Mouse (Mus musculus): ENCODE results near the gene Mex3d. TPM values are rescaled to one million over a fixed set of nuclear protein-coding genes. Genes with fewer than 3 reads are reported as not detected.

Gene Mex3d
- polyA plus RNA-seq, 1 experiment: 13.4 TPM

- WGBS: 95% methylated on average over 4 of the region's 4 CpGs
- Histone ChIP-seq H3K4me1 (ENCODE audit: control insufficient read depth, insufficient read depth, insufficient read length) (peaks cover 12% of the 10 kb centered on the region; the same call in 1 of the 2 replicates), H3K4me3 (ENCODE audit: extremely low read depth, insufficient read depth, insufficient read length) (no peak overlapping the region), H3K27me3 (ENCODE audit: control insufficient read depth, insufficient read depth, low read length) (no peaks in the 10 kb centered on the region), H3K27ac (ENCODE audit: insufficient read depth, low read length) (no peak overlapping the region), H3K36me3 (ENCODE audit: control insufficient read depth, insufficient read depth, low read length) (peaks cover 7% of the 10 kb centered on the region)
- TF ChIP-seq POLR2A (IDR thresholded peaks at IDR 0.05; ENCODE audit: low read depth, low read length) (no peak), CTCF (IDR thresholded peaks at IDR 0.05; ENCODE audit: extremely low read depth, insufficient read depth, insufficient read length, insufficient replicate concordance) (peak; percentile 48; the same call in 1 of the 2 replicates)
- DNase-seq (ENCODE audit: low read depth in 1 of 2, low spot score in 2 of 2): no peak
Measured at GRCm38 (mm10) chr10:80403044-80403692, 15.7 kb upstream of the Mex3d start.

- 57% methylated on average over 4 of the region's 4 CpGs for WGBS
- peak overlapping the region; percentile 91 for H3K27ac ChIP-seq (ENCODE audit: insufficient read depth, low read length)
- no peaks in the 10 kb centered on the region for H3K27me3 ChIP-seq (ENCODE audit: control insufficient read depth, insufficient read depth, low read length)
- H3K4me1 ChIP-seq (ENCODE audit: control insufficient read depth, insufficient read depth, insufficient read length): peaks cover 19% of the 10 kb centered on the region; the same call in 1 of the 2 replicates
- DNase-seq (ENCODE audit: low read depth in 1 of 2, low spot score in 2 of 2): no peak
- H3K4me3 ChIP-seq (ENCODE audit: extremely low read depth, insufficient read depth, insufficient read length): no peak overlapping the region
- TF ChIP-seq CTCF (IDR thresholded peaks at IDR 0.05; ENCODE audit: extremely low read depth, insufficient read depth, insufficient read length, insufficient replicate concordance): no peak
- TF ChIP-seq POLR2A (IDR thresholded peaks at IDR 0.05; ENCODE audit: low read depth, low read length): no peak
- H3K36me3 ChIP-seq (ENCODE audit: control insufficient read depth, insufficient read depth, low read length): peaks cover 7% of the 10 kb centered on the region
Measured at GRCm38 (mm10) chr10:80400704-80401161, 13.3 kb upstream of the Mex3d start.

GRCm38 (mm10) chr10:80399973-80400703, 12.7 kb upstream of the Mex3d start:
- peak overlapping the region; percentile 91 for H3K27ac ChIP-seq (ENCODE audit: insufficient read depth, low read length)
- WGBS: 10% methylated on average over 17 of the region's 17 CpGs
- DNase-seq (ENCODE audit: low read depth in 1 of 2, low spot score in 2 of 2): no peak
- no peak for TF ChIP-seq CTCF (IDR thresholded peaks at IDR 0.05; ENCODE audit: extremely low read depth, insufficient read depth, insufficient read length, insufficient replicate concordance)
- no peak for TF ChIP-seq POLR2A (IDR thresholded peaks at IDR 0.05; ENCODE audit: low read depth, low read length)
- peak overlapping the region; percentile 69 for H3K4me3 ChIP-seq (ENCODE audit: extremely low read depth, insufficient read depth, insufficient read length)
- H3K36me3 ChIP-seq (ENCODE audit: control insufficient read depth, insufficient read depth, low read length): peaks cover 8% of the 10 kb centered on the region
- no peaks in the 10 kb centered on the region for H3K27me3 ChIP-seq (ENCODE audit: control insufficient read depth, insufficient read depth, low read length)
- H3K4me1 ChIP-seq (ENCODE audit: control insufficient read depth, insufficient read depth, insufficient read length): peaks cover 19% of the 10 kb centered on the region; the same call in 1 of the 2 replicates

- TF ChIP-seq CTCF (IDR thresholded peaks at IDR 0.05; ENCODE audit: extremely low read depth, insufficient read depth, insufficient read length, insufficient replicate concordance) (no peak), POLR2A (IDR thresholded peaks at IDR 0.05; ENCODE audit: low read depth, low read length) (peak; percentile 99)
- peaks cover 19% of the 10 kb centered on the region; the same call in 1 of the 2 replicates for H3K4me1 ChIP-seq (ENCODE audit: control insufficient read depth, insufficient read depth, insufficient read length)
- WGBS: under 1% methylated on average over 69 of the region's 82 CpGs
Measured at GRCm38 (mm10) chr10:80399191-80399972, 11.9 kb upstream of the Mex3d start, which contains the start of gene Mbd3. Gene Mbd3 (minus strand): TSS chr10:80399550.

GRCm38 (mm10) chr10:80398719-80399190, 11.3 kb upstream of the Mex3d start:
- H3K4me1 ChIP-seq (ENCODE audit: control insufficient read depth, insufficient read depth, insufficient read length): peaks cover 19% of the 10 kb centered on the region; the same call in 1 of the 2 replicates
- H3K27ac ChIP-seq (ENCODE audit: insufficient read depth, low read length): peak overlapping the region; percentile 98
- H3K36me3 ChIP-seq (ENCODE audit: control insufficient read depth, insufficient read depth, low read length): peaks cover 20% of the 10 kb centered on the region
- DNase-seq (ENCODE audit: low read depth in 1 of 2, low spot score in 2 of 2): peak; percentile 94 to 97
- H3K27me3 ChIP-seq (ENCODE audit: control insufficient read depth, insufficient read depth, low read length): no peaks in the 10 kb centered on the region
- WGBS: 1% methylated on average over 51 of the region's 59 CpGs
- TF ChIP-seq CTCF (IDR thresholded peaks at IDR 0.05; ENCODE audit: extremely low read depth, insufficient read depth, insufficient read length, insufficient replicate concordance) (peak; percentile 1; the same call in 1 of the 2 replicates), POLR2A (IDR thresholded peaks at IDR 0.05; ENCODE audit: low read depth, low read length) (peak; percentile 8)
- H3K4me3 ChIP-seq (ENCODE audit: extremely low read depth, insufficient read depth, insufficient read length): peak overlapping the region; percentile 70

More at GRCm38 (mm10) chr10:80399191-80399972, 11.9 kb upstream of the Mex3d start, which contains the start of gene Mbd3:
- H3K27me3 ChIP-seq (ENCODE audit: control insufficient read depth, insufficient read depth, low read length): no peaks in the 10 kb centered on the region
- H3K27ac ChIP-seq (ENCODE audit: insufficient read depth, low read length): peak within 1 kb of the TSS; percentile 98
- H3K36me3 ChIP-seq (ENCODE audit: control insufficient read depth, insufficient read depth, low read length): peaks cover 14% of the 10 kb centered on the region
- H3K4me3 ChIP-seq (ENCODE audit: extremely low read depth, insufficient read depth, insufficient read length): peak within 1 kb of the TSS; percentile 70
- DNase-seq (ENCODE audit: low read depth in 1 of 2, low spot score in 2 of 2): peak; percentile 100

- WGBS: 0% methylated on average over 1 of the region's 1 CpGs
- TF ChIP-seq CTCF (IDR thresholded peaks at IDR 0.05; ENCODE audit: extremely low read depth, insufficient read depth, insufficient read length, insufficient replicate concordance) (no peak), POLR2A (IDR thresholded peaks at IDR 0.05; ENCODE audit: low read depth, low read length) (no peak)
- Histone ChIP-seq H3K4me3 (ENCODE audit: extremely low read depth, insufficient read depth, insufficient read length) (peak overlapping the region; percentile 57), H3K27me3 (ENCODE audit: control insufficient read depth, insufficient read depth, low read length) (no peaks in the 10 kb centered on the region), H3K27ac (ENCODE audit: insufficient read depth, low read length) (peak overlapping the region; percentile 69; the same call in 1 of the 2 replicates), H3K36me3 (ENCODE audit: control insufficient read depth, insufficient read depth, low read length) (peaks cover 24% of the 10 kb centered on the region), H3K4me1 (ENCODE audit: control insufficient read depth, insufficient read depth, insufficient read length) (peaks cover 19% of the 10 kb centered on the region; the same call in 1 of the 2 replicates)
- no peak for DNase-seq (ENCODE audit: low read depth in 1 of 2, low spot score in 2 of 2)
Measured at GRCm38 (mm10) chr10:80398174-80398535, 10.7 kb upstream of the Mex3d start.
